Mouse (Mus musculus): ENCODE data around the gene Bcan.

DNA sequence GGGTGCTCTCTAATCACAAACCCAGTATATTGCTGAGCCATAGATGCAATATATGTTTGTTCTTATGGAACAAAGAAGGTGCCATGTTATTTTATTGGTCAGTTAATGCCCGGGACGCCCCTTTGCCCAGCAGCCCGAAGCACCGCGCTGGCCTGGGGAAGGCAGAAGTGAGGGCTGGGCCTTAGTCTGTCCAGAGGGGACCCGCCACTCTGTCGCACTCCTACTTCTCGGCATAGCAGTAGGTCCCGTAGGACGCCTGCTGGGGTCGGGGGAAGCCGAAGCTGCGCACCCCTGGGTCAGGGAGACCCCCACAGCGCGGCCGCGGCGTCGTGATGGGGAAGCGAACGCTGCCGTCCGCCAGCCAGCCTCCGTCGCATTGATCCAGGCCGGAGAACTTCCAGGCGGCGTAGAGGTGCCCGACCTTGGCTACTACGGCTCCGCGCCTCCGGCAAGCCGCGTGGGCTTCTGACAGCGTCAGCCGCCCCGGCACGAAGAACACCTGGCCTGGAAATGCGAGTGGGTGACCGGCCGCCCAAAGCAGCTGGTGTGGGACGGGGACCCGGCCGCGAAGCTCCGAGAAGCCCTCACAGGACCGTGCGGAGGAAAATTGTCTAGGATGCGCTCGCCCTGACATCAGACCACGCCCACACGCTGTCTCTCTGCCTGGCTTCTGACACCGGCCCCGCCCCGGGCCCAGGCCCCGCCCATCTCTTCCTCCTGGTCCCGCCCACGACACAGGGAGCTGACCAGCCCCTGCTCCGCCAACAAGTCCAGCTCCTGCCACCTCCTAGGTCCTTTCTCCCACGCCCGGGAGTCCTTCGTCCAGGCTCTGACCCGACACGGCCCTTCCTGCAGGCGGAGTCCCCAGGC is 22.5 kb upstream of the Bcan start:
- TF ChIP-seq MAX (IDR thresholded peaks at IDR 0.05; ENCODE audit: low read depth) (no peak), POLR2A (IDR thresholded peaks at IDR 0.05; ENCODE audit: insufficient read length, low read depth) (no peak), CEBPB (IDR thresholded peaks at IDR 0.05; ENCODE audit: insufficient read depth, poor library complexity, severe bottlenecking) (no peak), TCF12 (IDR thresholded peaks at IDR 0.05; ENCODE audit: insufficient read depth, poor library complexity, severe bottlenecking) (no peak), TCF3 (IDR thresholded peaks at IDR 0.05; ENCODE audit: insufficient read length, low read depth) (no peak)
